Mouse (Mus musculus): ENCODE measurements around the gene Scarf1.

Gene Scarf1

GRCm38 (mm10) chr11:75560530-75561409, 47.4 kb downstream of the Scarf1 start:
- in situ Hi-C loops (cut with MboI, MseI): loop anchor here in 1 of 2 experiments (25.0 kb wide), 1 partner anchor 927 kb away; no protein-coding TSS in a partner anchor

GRCm38 (mm10) chr11:75561410-75561791, 48.1 kb downstream of the Scarf1 start:
- in situ Hi-C loops (cut with MboI, MseI): loop anchor here in 1 of 2 experiments (25.0 kb wide), 1 partner anchor 926 kb away; no protein-coding TSS in a partner anchor

GRCm38 (mm10) chr11:75562840-75563239, 49.5 kb downstream of the Scarf1 start:
- in situ Hi-C loops (cut with MboI, MseI): loop anchor here in 1 of 2 experiments (25.0 kb wide), 1 partner anchor 924 kb away; no protein-coding TSS in a partner anchor

- in situ Hi-C loops (cut with MboI, MseI): loop anchor here in 1 of 2 experiments (25.0 kb wide), 1 partner anchor 923 kb away; no protein-coding TSS in a partner anchor
Measured at GRCm38 (mm10) chr11:75563851-75564548, 50.7 kb downstream of the Scarf1 start.

GRCm38 (mm10) chr11:75565849-75566248, 52.5 kb downstream of the Scarf1 start:
- in situ Hi-C loops (cut with MboI, MseI): loop anchor here in 1 of 2 experiments (25.0 kb wide), 1 partner anchor 921 kb away; no protein-coding TSS in a partner anchor

- in situ Hi-C loops (cut with MboI, MseI): loop anchor here in 1 of 2 experiments (25.0 kb wide), 1 partner anchor 921 kb away; no protein-coding TSS in a partner anchor
Measured at GRCm38 (mm10) chr11:75566276-75567196, 53.2 kb downstream of the Scarf1 start.

- in situ Hi-C loops (cut with MboI, MseI): loop anchor here in 1 of 2 experiments (25.0 kb wide), 1 partner anchor 920 kb away; no protein-coding TSS in a partner anchor
Measured at GRCm38 (mm10) chr11:75567346-75568114, 54.2 kb downstream of the Scarf1 start.

- in situ Hi-C loops (cut with MboI, MseI): loop anchor here in 1 of 2 experiments (25.0 kb wide), 1 partner anchor 919 kb away; no protein-coding TSS in a partner anchor
Measured at GRCm38 (mm10) chr11:75568115-75568511, 54.8 kb downstream of the Scarf1 start.

GRCm38 (mm10) chr11:75568962-75569361, 55.6 kb downstream of the Scarf1 start:
- in situ Hi-C loops (cut with MboI, MseI): loop anchor here in 1 of 2 experiments (25.0 kb wide), 1 partner anchor 918 kb away; no protein-coding TSS in a partner anchor

GRCm38 (mm10) chr11:75570375-75571125, 57.2 kb downstream of the Scarf1 start:
- in situ Hi-C loops (cut with MboI, MseI): loop anchor here (5.0 to 25.0 kb wide), 3 partner anchors 38 to 917 kb away; partner anchors contain the start of gene Slc43a2 (in 1 of the 2)

- in situ Hi-C loops (cut with MboI, MseI): loop anchor here (5.0 to 25.0 kb wide), 3 partner anchors 39 to 916 kb away; partner anchors contain the start of gene Slc43a2 (in 1 of the 2)
Measured at GRCm38 (mm10) chr11:75571126-75571990, 58.0 kb downstream of the Scarf1 start.

- in situ Hi-C loops (cut with MboI, MseI): loop anchor here (5.0 to 25.0 kb wide), 3 partner anchors 40 to 915 kb away; partner anchors contain the start of gene Slc43a2 (in 1 of the 2)
Measured at GRCm38 (mm10) chr11:75572301-75572791, 59.0 kb downstream of the Scarf1 start.

- in situ Hi-C loops (cut with MboI, MseI): loop anchor here (5.0 to 25.0 kb wide), 3 partner anchors 41 to 914 kb away; partner anchors contain the start of gene Slc43a2 (in 1 of the 2)
Measured at GRCm38 (mm10) chr11:75572854-75573650, 59.7 kb downstream of the Scarf1 start.

- in situ Hi-C loops (cut with MboI, MseI): loop anchor here (5.0 to 25.0 kb wide), 3 partner anchors 42 to 913 kb away; partner anchors contain the start of gene Slc43a2 (in 1 of the 2)
Measured at GRCm38 (mm10) chr11:75574378-75575123, 61.2 kb downstream of the Scarf1 start.

GRCm38 (mm10) chr11:75575560-75576123, 62.3 kb downstream of the Scarf1 start:
- in situ Hi-C loops (cut with MboI, MseI): no loop called here

Measured in T-helper 17 cell (primary cell).